Mouse (Mus musculus): ENCODE results near the gene Cstl1.

DNA sequence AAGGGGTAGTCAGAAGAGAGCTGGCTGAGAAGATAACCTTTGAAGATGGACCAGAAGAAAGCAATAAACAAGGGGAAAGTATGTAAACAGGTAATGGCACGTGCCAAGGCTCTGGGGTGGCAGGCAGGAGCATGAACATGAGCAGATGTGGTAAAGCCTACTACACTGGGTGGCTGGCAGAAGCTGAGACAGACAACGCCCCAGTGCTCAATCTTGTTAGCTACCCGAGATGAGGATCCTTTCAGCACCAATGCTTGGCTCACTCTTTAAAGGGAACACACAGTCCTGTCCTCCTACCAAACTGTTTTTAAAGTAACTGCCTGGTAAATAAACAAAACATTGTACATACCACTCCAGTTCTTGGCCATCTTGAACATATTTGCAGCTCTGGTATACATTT is 37.8 kb upstream of the Cstl1 start:
- TF ChIP-seq CTCF (IDR thresholded peaks at IDR 0.05; ENCODE audit: insufficient read depth, low read length), result no peak
- TF ChIP-seq POLR2A (IDR thresholded peaks at IDR 0.05; ENCODE audit: borderline replicate concordance, extremely low read depth, low read depth, low read length), result no peak
